Mouse (Mus musculus) CD8-positive naive resting alpha-beta T cell, adult 2 months (primary cell): ENCODE measurements around the gene Pdlim4.
"Not testable (repeated sequence)": the region's sequence is repeated elsewhere in the genome, so short reads cannot be mapped to it uniquely, and the experiment has no call there.

Source experiments
- DNase-seq, 2 experiments: peaks; one replicate each; pipeline ENCODE4 v3.0.0; 2022; ENCODE audit warnings: low read depth in 2 of 2, low spot score in 2 of 2

The Pdlim4 gene

GRCm38 (mm10) chr11:54021396-54022093 is 47.3 kb downstream of the Pdlim4 start:
- no peak for DNase-seq

GRCm38 (mm10) chr11:54018893-54019732 is 49.7 kb downstream of the Pdlim4 start:
- no peak for DNase-seq

DNA sequence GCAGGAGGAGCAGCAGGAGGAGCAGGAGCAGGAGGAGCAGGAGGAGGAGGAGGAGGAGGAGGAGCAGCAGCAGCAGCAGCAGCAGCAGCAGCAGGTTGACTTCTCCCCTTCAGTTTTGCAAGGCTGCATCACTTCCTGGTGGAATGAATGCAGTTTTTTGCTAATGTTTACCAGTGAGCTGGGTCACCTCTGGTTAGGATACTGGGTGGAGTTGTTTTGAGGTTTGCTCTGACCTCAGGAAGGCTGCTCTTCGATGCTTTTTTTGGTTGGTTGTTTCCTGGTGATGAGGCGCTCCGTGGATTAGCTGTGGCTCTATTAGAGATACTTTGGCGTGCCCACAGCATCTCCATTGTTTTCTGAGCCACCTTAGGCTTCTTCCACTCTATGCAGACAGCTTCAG is 51.2 kb downstream of the Pdlim4 start:
- no peak for DNase-seq

DNA sequence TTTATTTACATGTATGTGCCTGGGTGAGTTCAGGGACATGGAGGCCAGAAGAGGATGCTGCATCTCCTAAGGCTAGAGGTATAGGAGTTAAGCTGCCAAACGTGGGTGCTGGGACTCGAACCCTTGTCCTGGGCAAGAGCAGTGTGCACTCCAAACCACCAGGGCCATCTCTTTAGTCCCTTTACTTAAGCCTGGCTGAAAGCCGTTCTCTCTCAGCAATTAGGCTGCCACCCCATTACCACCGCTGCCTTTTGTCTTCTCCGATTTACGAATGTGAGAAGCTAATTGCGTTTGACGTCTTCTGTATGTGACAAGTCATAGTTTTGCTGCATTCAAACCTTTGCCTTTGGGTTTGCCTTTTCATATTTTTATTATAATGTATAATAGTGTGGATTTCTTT is 52.8 kb downstream of the Pdlim4 start:
- no peak for DNase-seq

GRCm38 (mm10) chr11:54012961-54013360 is 55.9 kb downstream of the Pdlim4 start:
- no peak for DNase-seq

DNA sequence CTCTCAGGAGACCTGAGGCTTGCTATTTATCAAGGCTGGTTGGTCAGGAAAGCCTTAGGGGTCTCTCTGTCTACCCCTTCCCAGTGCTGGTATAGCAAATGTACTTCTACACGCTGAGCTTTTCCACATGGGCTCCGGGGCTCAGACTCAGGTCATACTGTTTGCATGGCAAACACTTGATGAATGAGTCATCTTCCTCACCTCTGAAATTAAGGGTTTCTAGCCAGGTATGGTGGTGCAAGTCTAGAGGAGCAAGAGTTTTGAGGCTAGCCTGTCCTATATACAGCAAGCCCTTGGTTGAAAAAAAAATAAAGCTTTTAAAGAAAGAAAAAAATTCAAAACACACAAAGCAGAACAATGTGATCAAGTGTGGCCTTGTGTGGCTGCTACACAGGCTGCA is 57.6 kb downstream of the Pdlim4 start:
- DNase-seq, result no peak

DNA sequence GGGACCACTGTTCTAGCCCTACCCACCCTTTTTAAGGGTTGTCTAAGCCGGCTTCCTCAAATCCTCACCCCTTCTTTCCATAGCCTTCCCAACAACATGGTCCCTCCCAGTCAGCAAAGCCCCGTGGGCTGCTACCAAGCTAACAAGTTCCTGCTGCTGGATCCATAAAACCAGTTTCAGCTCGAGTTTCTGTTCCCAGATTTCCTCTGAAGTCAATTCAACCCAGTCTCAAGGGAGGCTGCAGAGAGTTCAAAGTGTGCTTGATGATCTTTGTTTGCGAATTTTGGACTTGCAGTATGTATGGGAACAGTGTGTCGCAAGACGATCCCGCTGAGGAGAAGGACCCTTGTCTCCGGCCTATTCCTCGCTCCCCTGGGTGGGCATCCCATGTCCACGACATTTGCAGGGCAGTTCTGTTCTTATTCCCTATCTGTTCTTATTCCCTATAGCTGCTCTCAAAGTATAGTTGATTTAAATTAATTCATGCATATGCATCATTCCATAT is 60.3 kb downstream of the Pdlim4 start:
- DNase-seq, result no peak

GRCm38 (mm10) chr11:54007717-54008116 is 61.1 kb downstream of the Pdlim4 start:
- DNase-seq, result no peak

DNA sequence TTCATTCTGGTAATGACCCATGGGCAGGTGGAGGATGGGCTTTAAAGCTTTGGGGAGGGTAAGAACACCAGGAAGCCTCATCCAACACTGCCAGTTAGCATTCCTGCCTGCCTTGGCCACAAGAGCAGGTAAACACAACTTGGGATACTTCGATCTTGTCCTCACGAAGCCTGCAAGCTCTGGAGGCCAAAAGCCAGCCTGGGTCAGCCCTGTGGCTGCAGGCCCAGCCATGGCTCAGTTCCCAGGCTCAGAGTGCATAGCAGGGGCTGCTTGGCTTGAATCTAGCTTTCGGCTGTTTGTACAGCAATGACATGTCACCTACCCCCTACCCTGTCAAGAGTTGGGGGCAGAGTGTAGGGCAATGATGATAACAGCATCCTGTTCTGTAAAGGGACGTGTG is 61.9 kb downstream of the Pdlim4 start:
- DNase-seq, result no peak

- DNase-seq, result not testable (repeated sequence)
Measured at GRCm38 (mm10) chr11:54006362-54006761, 62.5 kb downstream of the Pdlim4 start.
